Mouse (Mus musculus) liver, embryonic 14.5 days (tissue): Measurements from ENCODE around the gene Mthfd1. TPM values are rescaled to one million over a fixed set of nuclear protein-coding genes. Genes with fewer than 3 reads are reported as not detected.

Experiments used
- ATAC-seq: fragments of 200-750 bp; cut with Nextera tagmentation; 2 replicates; pipeline ENCODE4 v1.8.0; 2017; ENCODE audit warnings: moderate number of reproducible peaks, mild to moderate bottlenecking, moderate library complexity; ENCODE audit not compliant: insufficient read depth
- DNase-seq, 3 experiments: peaks; one replicate each; pipeline ENCODE4 v3.0.0-alpha.2; 2012 to 2013; ENCODE audit warnings: low read depth in 3 of 3, low spot score in 3 of 3
- H3K27ac ChIP-seq: fragments of 300-500 bp; sonication (generic); 2 replicates; pipeline ENCODE4 v1.5.1; 2014; ENCODE audit warnings: moderate library complexity, mild to moderate bottlenecking, control low read depth, inconsistent platforms
- H3K27me3 ChIP-seq: fragments of 300-500 bp; sonication (generic); 2 replicates; pipeline ENCODE4 v1.6.1; 2014; ENCODE audit warnings: mild to moderate bottlenecking, low read length, moderate library complexity; ENCODE audit not compliant: control insufficient read depth, insufficient read depth
- H3K36me3 ChIP-seq: fragments of 300-500 bp; sonication (generic); replicated peaks from 2 replicates; pipeline ENCODE4 v1.6.1; 2014; ENCODE audit warnings: low read depth; ENCODE audit not compliant: control insufficient read depth, insufficient read depth
- H3K4me1 ChIP-seq, 2 experiments: fragments of 200-500 bp in 1 of 2; fragments of 300-500 bp in 1 of 2; sonication (generic) in 1 of 2; replicated peaks; 2 replicates each; pipeline ENCODE4 v1.6.1; 2012 to 2014; ENCODE audit warnings: antibody characterized with exemption in 1 of 2, inconsistent platforms in 1 of 2, low read length in 1 of 2; ENCODE audit not compliant: control insufficient read depth in 2 of 2, insufficient read depth in 2 of 2
- H3K4me2 ChIP-seq: fragments of 300-500 bp; sonication (generic); 2 replicates; pipeline ENCODE4 v1.6.1; 2014; ENCODE audit warnings: low read depth, mild to moderate bottlenecking, control low read depth, moderate library complexity
- H3K4me3 ChIP-seq, 2 experiments: fragments of 200-500 bp in 1 of 2; fragments of 300-500 bp in 1 of 2; sonication (generic) in 1 of 2; 2 replicates each; pipeline ENCODE4 v1.5.1; 2012 to 2014; ENCODE audit warnings: low read depth in 2 of 2, low read length in 2 of 2, mild to moderate bottlenecking in 2 of 2, control low read depth in 1 of 2, inconsistent platforms in 1 of 2, moderate library complexity in 1 of 2; ENCODE audit not compliant: insufficient read depth in 1 of 2
- H3K9ac ChIP-seq: fragments of 300-500 bp; sonication (generic); replicated peaks from 2 replicates; pipeline ENCODE4 v1.6.1; 2014; ENCODE audit warnings: mild to moderate bottlenecking, control low read depth, moderate library complexity
- H3K9me3 ChIP-seq: fragments of 300-500 bp; sonication (generic); 2 replicates; pipeline ENCODE4 v1.6.1; 2016; ENCODE audit warnings: low read length, mixed read lengths; ENCODE audit not compliant: control insufficient read depth
- CTCF ChIP-seq: IDR thresholded peaks from 2 replicates; pipeline ENCODE4 v1.5.1; 2016; ENCODE audit warnings: antibody characterized with exemption, low read depth, control low read depth
- EP300 ChIP-seq: IDR thresholded peaks from 2 replicates; pipeline ENCODE4 v1.6.1; 2016; ENCODE audit warnings: antibody characterized with exemption, low read depth
- WGBS: fragments of 180-500 bp; shearing (Covaris S2); extraction: QIAGEN DNeasy Blood & Tissue Kit; methylation state at CpG from one replicate; pipeline ENCODE4 v1.1.7; 2014; ENCODE audit not compliant: insufficient replicate concordance; 5-methylcytosine and 5-hydroxymethylcytosine counted together
- polyA plus RNA-seq, 2 experiments: library from polyadenylated mRNA; depleted of rRNA in 1 of 2; stranded (reverse) in 1 of 2; unstranded in 1 of 2; fragments of >200 nt; fragmentation: Nextera tagmentation in 1 of 2; extraction: Ambion mirVana in 1 of 2; gene quantifications; 2 replicates each; pipeline versions ENCODE4 v1.2.1 to v1.2.3; 2012 to 2014

The Mthfd1 gene
- polyA plus RNA-seq, 2 experiments = 58.5 to 83.5 TPM

DNA sequence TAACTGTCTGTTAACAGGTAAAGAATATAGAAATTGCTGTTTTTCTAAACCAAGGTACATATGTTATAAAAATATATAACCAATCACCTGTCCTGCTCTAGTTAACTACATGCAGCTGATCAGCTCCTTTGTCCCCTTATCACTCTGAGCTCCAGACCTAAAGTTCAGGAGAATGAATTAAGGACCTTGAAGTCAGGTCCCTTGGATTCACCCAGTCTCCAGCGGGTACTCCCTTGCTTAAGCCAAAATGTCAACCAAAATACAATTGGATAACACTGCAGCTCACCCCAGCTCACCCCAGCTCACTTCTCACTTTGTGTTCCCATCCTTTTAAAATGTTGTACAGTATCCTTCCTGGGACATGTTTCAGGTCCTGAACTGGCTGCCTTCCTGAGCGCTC is 1.5 kb upstream of the Mthfd1 start:
- DNase-seq = no peak
- no peak for TF ChIP-seq EP300
- no peak for TF ChIP-seq CTCF
- Histone ChIP-seq H3K4me3 (no peak overlapping the region), H3K4me1 (peaks cover 4 to 13% of the 10 kb centered on the region in 2 experiments), H3K9me3 (no peaks in the 10 kb centered on the region), H3K36me3 (no peaks in the 10 kb centered on the region), H3K27ac (no peak overlapping the region), H3K4me2 (no peak overlapping the region), H3K9ac (no peak overlapping the region), H3K27me3 (no peaks in the 10 kb centered on the region)
- ATAC-seq = no peak
- 77% methylated on average over 2 of the region's 2 CpGs for WGBS

DNA sequence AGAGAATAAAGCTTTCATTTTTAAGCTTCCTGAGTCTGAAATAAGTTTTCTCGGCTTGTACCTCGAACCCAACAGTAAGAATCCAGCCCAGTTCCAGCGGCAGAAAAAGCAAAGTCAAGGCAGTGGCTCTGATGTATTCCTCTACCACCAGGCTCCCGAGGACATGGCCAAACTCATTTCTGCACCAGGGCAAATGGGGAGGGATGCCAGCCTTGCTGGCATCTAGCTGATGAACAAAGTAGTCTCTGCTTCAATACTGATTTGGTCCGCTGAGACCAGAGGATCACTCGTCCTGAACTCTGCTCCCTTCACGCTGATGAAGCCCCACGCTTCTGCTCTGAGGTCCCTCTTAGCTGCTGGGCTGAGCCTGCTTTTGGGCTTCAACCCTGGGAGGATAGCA is 1.1 kb upstream of the Mthfd1 start:
- no peak for DNase-seq
- H3K36me3 ChIP-seq = no peaks in the 10 kb centered on the region
- 0 out of 2 replicates have a peak overlapping the region, but pooled peaks have one; percentile 89 for H3K4me2 ChIP-seq
- H3K9me3 ChIP-seq = no peaks in the 10 kb centered on the region
- H3K9ac ChIP-seq = no peak overlapping the region
- 72% methylated on average over 8 of the region's 8 CpGs for WGBS
- no peak overlapping the region for H3K27ac ChIP-seq
- H3K4me3 ChIP-seq = no peak overlapping the region
- peaks cover 4 to 13% of the 10 kb centered on the region in 2 experiments for H3K4me1 ChIP-seq
- H3K27me3 ChIP-seq = no peaks in the 10 kb centered on the region
- no peak for TF ChIP-seq EP300
- TF ChIP-seq CTCF = no peak
- ATAC-seq = no peak

DNA sequence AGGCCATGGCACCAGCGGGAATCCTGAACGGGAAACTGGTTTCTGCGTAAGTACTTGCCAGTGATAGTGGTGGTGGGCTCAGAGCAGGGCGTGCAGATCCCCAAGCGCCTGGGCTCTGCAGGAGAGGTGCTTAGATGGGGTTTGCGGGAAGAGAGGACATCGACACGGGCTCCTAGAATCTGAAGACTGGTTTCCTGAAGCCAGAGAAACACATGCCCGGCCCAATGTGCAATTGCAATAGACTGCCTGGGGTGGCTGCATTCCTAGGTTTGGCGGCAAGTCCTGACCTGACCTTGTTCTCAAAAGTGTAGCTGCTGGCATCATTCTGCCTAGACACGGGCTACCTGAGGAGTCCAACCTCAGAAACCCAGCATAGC is 389 bp downstream of the Mthfd1 start:
- WGBS = under 1% methylated on average over 11 of the region's 11 CpGs
- no peak for TF ChIP-seq CTCF
- TF ChIP-seq EP300 = no peak
- H3K9ac ChIP-seq = peak overlapping the region; percentile 70
- H3K4me1 ChIP-seq = peaks cover 4 to 15% of the 10 kb centered on the region in 2 experiments
- peak overlapping the region; percentile 89 for H3K4me2 ChIP-seq
- H3K27me3 ChIP-seq = no peaks in the 10 kb centered on the region
- peak overlapping the region; percentile 58 for H3K27ac ChIP-seq
- ATAC-seq (peak; percentile 27; the same call in 1 of the 2 replicates), DNase-seq (no peak)
- peak overlapping the region; percentile 70 to 85 for H3K4me3 ChIP-seq
- no peaks in the 10 kb centered on the region for H3K36me3 ChIP-seq
- no peaks in the 10 kb centered on the region for H3K9me3 ChIP-seq

DNA sequence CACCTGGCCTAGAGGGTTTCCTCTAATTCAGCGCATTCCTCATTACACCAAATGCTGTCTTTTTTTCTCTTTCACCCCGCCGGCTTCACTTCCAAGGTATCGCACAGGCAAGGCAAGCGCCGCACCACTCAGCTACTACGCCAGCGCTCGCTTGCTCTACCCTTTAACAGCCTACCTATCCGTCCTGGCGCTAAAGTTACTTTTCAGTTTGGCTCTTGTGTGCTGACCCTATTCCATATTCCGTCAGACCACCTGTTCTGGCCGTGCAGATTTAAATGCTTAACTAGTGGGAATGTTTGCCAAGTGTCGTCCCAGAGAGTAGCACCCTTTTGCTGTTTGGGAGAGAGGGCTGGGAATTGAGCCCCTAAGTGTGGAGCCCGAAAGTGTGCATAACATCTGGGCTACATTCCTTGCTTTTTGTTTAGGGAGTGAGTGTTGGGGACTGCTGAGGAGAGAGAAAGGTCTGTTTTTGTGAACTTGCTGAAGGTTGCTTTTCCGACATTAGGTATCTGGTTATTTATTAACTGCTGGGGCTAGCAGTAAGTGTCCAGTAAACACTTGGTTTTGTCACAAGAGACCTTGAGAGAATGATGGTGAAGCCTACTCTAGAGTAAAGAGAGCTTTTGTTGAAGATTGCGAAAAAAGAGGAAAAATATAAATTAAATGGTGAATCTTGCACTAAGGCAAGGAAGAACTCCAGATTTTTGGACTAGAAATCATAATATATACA is 1.2 kb downstream of the Mthfd1 start:
- 4% methylated on average over 17 of the region's 17 CpGs for WGBS
- Histone ChIP-seq H3K36me3 (no peaks in the 10 kb centered on the region; the same call in 1 of the 2 replicates), H3K9me3 (no peaks in the 10 kb centered on the region), H3K27me3 (no peaks in the 10 kb centered on the region), H3K4me3 (peak overlapping the region; percentile 70 to 85), H3K9ac (peak overlapping the region; percentile 70), H3K4me2 (peak overlapping the region; percentile 89), H3K27ac (peak overlapping the region; percentile 19; the same call in 1 of the 2 replicates), H3K4me1 (peaks cover 4 to 15% of the 10 kb centered on the region in 2 experiments)
- no peak for DNase-seq
- no peak for ATAC-seq
- TF ChIP-seq EP300 = no peak
- no peak for TF ChIP-seq CTCF

DNA sequence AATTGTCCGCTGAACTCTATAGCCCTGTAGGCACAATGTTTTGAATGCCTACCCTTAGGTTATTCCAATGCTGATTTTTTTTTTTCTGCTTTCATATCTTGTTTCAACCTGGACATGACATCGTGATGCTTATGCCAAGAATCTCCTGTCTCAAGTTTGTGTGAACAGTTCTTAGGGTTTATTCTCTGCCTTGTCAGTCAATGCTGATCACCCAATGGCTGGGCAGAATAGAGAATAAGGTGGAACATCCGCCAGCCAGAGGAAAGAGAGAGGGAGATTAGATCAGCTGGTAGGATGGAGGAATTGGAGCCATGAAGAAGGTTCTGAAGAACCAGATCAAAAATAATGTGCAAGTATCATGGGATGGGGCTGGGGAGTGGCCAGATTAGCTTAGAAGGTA is 5.6 kb downstream of the Mthfd1 start:
- peaks cover 4 to 23% of the 10 kb centered on the region in 2 experiments; a peak in 3 of 4 replicates for H3K4me1 ChIP-seq
- no peak for DNase-seq
- no peak overlapping the region for H3K9ac ChIP-seq
- no peaks in the 10 kb centered on the region for H3K9me3 ChIP-seq
- no peaks in the 10 kb centered on the region for H3K27me3 ChIP-seq
- TF ChIP-seq CTCF (no peak), EP300 (no peak)
- no peak overlapping the region for H3K4me2 ChIP-seq
- WGBS = 73% methylated on average over 3 of the region's 3 CpGs
- H3K36me3 ChIP-seq = peaks cover 4% of the 10 kb centered on the region
- no peak overlapping the region for H3K4me3 ChIP-seq
- ATAC-seq = no peak
- H3K27ac ChIP-seq = no peak overlapping the region
